Mouse (Mus musculus) stomach, postnatal 0 days (tissue): ENCODE data around the gene Fam69b. TPM values are rescaled to one million over a fixed set of nuclear protein-coding genes. Genes with fewer than 3 reads are reported as not detected.
A peak's percentile ranks its signal among the peaks of the same experiment; 100 is the strongest.

ENCODE experiments used
- ATAC-seq: fragments of 200-750 bp; cut with Nextera tagmentation; 2 replicates; pipeline ENCODE4 v1.8.0; 2017; ENCODE audit not compliant: low FRiP score, low TSS enrichment
- DNase-seq: peaks from one replicate; pipeline ENCODE4 v3.0.0-alpha.2; 2016; ENCODE audit warnings: low spot score
- H3K27ac ChIP-seq: fragments of 300-500 bp; sonication (generic); replicated peaks from 2 replicates; pipeline ENCODE4 v1.5.1; 2014; ENCODE audit warnings: mild to moderate bottlenecking, control low read depth
- H3K27me3 ChIP-seq: fragments of 300-500 bp; sonication (generic); 2 replicates; pipeline ENCODE4 v1.6.1; 2014; ENCODE audit warnings: low read length; ENCODE audit not compliant: control insufficient read depth, insufficient read depth
- H3K36me3 ChIP-seq: fragments of 300-500 bp; sonication (generic); 2 replicates; pipeline ENCODE4 v1.6.1; 2014; ENCODE audit warnings: low read length, mixed read lengths; ENCODE audit not compliant: control insufficient read depth, insufficient read depth
- H3K4me1 ChIP-seq: fragments of 300-500 bp; sonication (generic); replicated peaks from 2 replicates; pipeline ENCODE4 v1.6.1; 2014; ENCODE audit warnings: antibody characterized with exemption; ENCODE audit not compliant: control insufficient read depth, insufficient read depth
- H3K4me2 ChIP-seq: fragments of 300-500 bp; sonication (generic); replicated peaks from 2 replicates; pipeline ENCODE4 v1.6.1; 2014; ENCODE audit warnings: low read depth, mild to moderate bottlenecking, control low read depth, moderate library complexity
- H3K4me3 ChIP-seq: fragments of 300-500 bp; sonication (generic); 2 replicates; pipeline ENCODE4 v1.5.1; 2014; ENCODE audit warnings: low read depth, low read length, control low read depth
- H3K9ac ChIP-seq: fragments of 300-500 bp; sonication (generic); 2 replicates; pipeline ENCODE4 v1.6.1; 2014; ENCODE audit warnings: mild to moderate bottlenecking, low read length, control low read depth, mixed read lengths
- H3K9me3 ChIP-seq: fragments of 300-500 bp; sonication (generic); 2 replicates; pipeline ENCODE4 v1.6.1; 2016; ENCODE audit warnings: low read length; ENCODE audit not compliant: control insufficient read depth
- CTCF ChIP-seq: IDR thresholded peaks from 2 replicates; pipeline ENCODE4 v1.5.1; 2016; ENCODE audit warnings: antibody characterized with exemption, low read depth, mild to moderate bottlenecking, moderate library complexity
- EP300 ChIP-seq: optimal IDR thresholded peaks from 2 replicates; pipeline ENCODE3; 2016; ENCODE audit warnings: antibody characterized with exemption
- WGBS: fragments of 180-500 bp; shearing (Covaris S2); extraction: QIAGEN DNeasy Blood & Tissue Kit; methylation state at CpG from one replicate; pipeline ENCODE4 v1.1.7; 2014; 5-methylcytosine and 5-hydroxymethylcytosine counted together
- polyA plus RNA-seq: library from polyadenylated mRNA; unstranded; fragments of >200 nt; fragmentation: Nextera tagmentation; extraction: Ambion mirVana; gene quantifications from 2 replicates; pipeline ENCODE4 v1.2.1, GENCODE M21; 2015

The Fam69b gene
- polyA plus RNA-seq, 1 experiment from 2014 or later: 10.9 TPM

GRCm38 (mm10) chr2:26646643-26647293, 18.5 kb downstream of the Fam69b start:
- Histone ChIP-seq H3K4me2 (no peak overlapping the region), H3K9ac (no peak overlapping the region), H3K4me3 (no peak overlapping the region), H3K27ac (no peak overlapping the region), H3K9me3 (no peaks in the 10 kb centered on the region), H3K4me1 (no peaks in the 10 kb centered on the region), H3K36me3 (no peaks in the 10 kb centered on the region), H3K27me3 (no peaks in the 10 kb centered on the region)
- no peak for TF ChIP-seq EP300
- peak; percentile 100 for TF ChIP-seq CTCF
- 14% methylated on average over 3 of the region's 3 CpGs for WGBS
- ATAC-seq: peak; percentile 94
- DNase-seq: peak; percentile 92

GRCm38 (mm10) chr2:26654687-26655086, 26.4 kb downstream of the Fam69b start:
- Histone ChIP-seq H3K27me3 (no peaks in the 10 kb centered on the region), H3K36me3 (no peaks in the 10 kb centered on the region), H3K27ac (no peak overlapping the region), H3K4me2 (no peak overlapping the region), H3K4me1 (no peaks in the 10 kb centered on the region), H3K4me3 (no peak overlapping the region), H3K9ac (no peak overlapping the region), H3K9me3 (no peaks in the 10 kb centered on the region)
- DNase-seq: no peak
- TF ChIP-seq CTCF: no peak
- WGBS: 45% methylated on average over 1 of the region's 1 CpGs
- no peak for ATAC-seq

- WGBS: 75% methylated on average over 2 of the region's 2 CpGs
- no peaks in the 10 kb centered on the region for H3K9me3 ChIP-seq
- H3K27ac ChIP-seq: no peak overlapping the region
- no peak overlapping the region for H3K9ac ChIP-seq
- no peaks in the 10 kb centered on the region for H3K27me3 ChIP-seq
- ATAC-seq (no peak), DNase-seq (no peak)
- TF ChIP-seq EP300 (no peak), CTCF (no peak)
- H3K4me2 ChIP-seq: no peak overlapping the region
- no peaks in the 10 kb centered on the region for H3K36me3 ChIP-seq
- H3K4me1 ChIP-seq: no peaks in the 10 kb centered on the region
- H3K4me3 ChIP-seq: no peak overlapping the region
These were observed 29.2 kb downstream of the Fam69b start for GRCm38 (mm10) chr2:26657426-26657825.

- Histone ChIP-seq H3K9ac (0 out of 2 replicates have a peak overlapping the region, but pooled peaks have one; percentile 27), H3K27me3 (no peaks in the 10 kb centered on the region), H3K36me3 (no peaks in the 10 kb centered on the region), H3K4me3 (peak overlapping the region; percentile 26), H3K9me3 (no peaks in the 10 kb centered on the region), H3K27ac (no peak overlapping the region), H3K4me2 (peak overlapping the region; percentile 52), H3K4me1 (no peaks in the 10 kb centered on the region)
- ATAC-seq: no peak
- TF ChIP-seq CTCF: no peak
- TF ChIP-seq EP300: no peak
- WGBS: 2% methylated on average over 14 of the region's 20 CpGs
- DNase-seq: no peak
These were observed 33.0 kb downstream of the Fam69b start for GRCm38 (mm10) chr2:26661143-26661752.

GRCm38 (mm10) chr2:26661768-26662508, 33.7 kb downstream of the Fam69b start:
- Histone ChIP-seq H3K9me3 (no peaks in the 10 kb centered on the region), H3K27ac (no peak overlapping the region), H3K27me3 (no peaks in the 10 kb centered on the region), H3K4me2 (peak overlapping the region; percentile 52), H3K9ac (no peak overlapping the region), H3K4me3 (peak overlapping the region; percentile 26), H3K36me3 (no peaks in the 10 kb centered on the region), H3K4me1 (no peaks in the 10 kb centered on the region)
- ATAC-seq: peak; percentile 40; the same call in 1 of the 2 replicates
- 42% methylated on average over 29 of the region's 29 CpGs for WGBS
- TF ChIP-seq EP300 (no peak), CTCF (no peak)
- no peak for DNase-seq

GRCm38 (mm10) chr2:26662509-26662882, 34.2 kb downstream of the Fam69b start:
- TF ChIP-seq EP300 (no peak), CTCF (no peak)
- H3K4me3 ChIP-seq: no peak overlapping the region
- no peak for ATAC-seq
- H3K9ac ChIP-seq: no peak overlapping the region
- no peaks in the 10 kb centered on the region for H3K36me3 ChIP-seq
- DNase-seq: no peak
- 68% methylated on average over 13 of the region's 13 CpGs for WGBS
- no peaks in the 10 kb centered on the region for H3K9me3 ChIP-seq
- no peak overlapping the region for H3K27ac ChIP-seq
- H3K4me1 ChIP-seq: no peaks in the 10 kb centered on the region
- no peaks in the 10 kb centered on the region for H3K27me3 ChIP-seq
- H3K4me2 ChIP-seq: no peak overlapping the region
